9 mouse cellular contexts compared by ENCODE assay signal in the genomic region with DNA sequence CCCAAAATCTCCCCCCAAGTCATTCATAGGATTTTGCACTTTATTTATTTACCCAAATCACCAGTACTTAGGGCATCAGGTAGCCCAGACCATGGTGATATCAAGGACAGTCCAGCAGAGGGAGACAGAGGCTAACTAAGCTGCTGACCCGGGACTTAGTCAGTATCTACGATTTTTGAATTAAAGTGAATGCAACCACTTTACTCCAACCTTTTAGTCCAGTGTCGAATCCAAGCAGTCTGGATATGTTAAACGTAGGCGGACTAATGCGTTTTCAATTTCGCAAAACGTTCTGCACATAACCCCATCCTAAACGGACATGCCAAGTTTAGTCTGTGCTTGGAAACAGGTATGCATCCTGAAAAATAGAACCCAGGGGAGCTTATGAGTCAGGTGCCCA. TPM values are rescaled to one million over a fixed set of nuclear protein-coding genes. Genes with fewer than 3 reads are reported as not detected.
DNase-seq lines count a peak whose midpoint lies in the region; ATAC-seq and TF ChIP-seq lines count a peak whose summit lies in the region.
"Had no signal": no experiment of that assay in that cellular context is flagged by ENCODE, and none has a peak within 500 bp of the region (broad histone marks: within the 10 kb centered on the region; RNA-seq: fewer than 3 reads in every experiment).

No protein-coding gene starts in this region.

- H3K27me3 ChIP-seq in C2C12 (ENCODE audit: control insufficient read depth, insufficient read depth, insufficient read length) = peaks cover 46% of the 10 kb centered on the region
- peaks cover 19% of the 10 kb centered on the region for H3K27me3 ChIP-seq in intestine, embryonic 15.5 days (replicated peaks)
- H3K27me3 ChIP-seq in midbrain, embryonic 15.5 days (replicated peaks) = peaks cover 11% of the 10 kb centered on the region

- H3K4me2 ChIP-seq in intestine, embryonic 15.5 days (replicated peaks) = peak overlapping the region; percentile 94
- H3K4me2 ChIP-seq in midbrain, embryonic 15.5 days = peak overlapping the region; percentile 95

- peak; percentile 33 for TF ChIP-seq CTCF in C2C12 (IDR thresholded peaks at IDR 0.05; ENCODE audit: control insufficient read depth, insufficient read depth, insufficient read length)

- H3K4me3 ChIP-seq in C2C12 (ENCODE audit: insufficient read depth, poor library complexity, severe bottlenecking) = no peak overlapping the region
- no peak overlapping the region for H3K4me3 ChIP-seq in intestine, embryonic 15.5 days (replicated peaks)
- H3K4me3 ChIP-seq in midbrain, embryonic 15.5 days = peak overlapping the region; percentile 86
- H3K4me3 ChIP-seq: erythroblast, embryonic 14.5 days had no signal

- peak; percentile 50 to 62 for DNase-seq in adrenal gland, adult 18-20 months (ENCODE audit: low spot score in 2 of 2)
- peak; percentile 87 for DNase-seq in embryo, embryonic 10.5 days (ENCODE audit: low spot score)
- peak; percentile 44 to 47 for DNase-seq in left cerebral cortex, postnatal 36 days (ENCODE audit: low spot score in 2 of 2)
- DNase-seq in urinary bladder, postnatal 25 days (ENCODE audit: low spot score) = peak; percentile 39

- H3K4me1 ChIP-seq in intestine, embryonic 15.5 days (replicated peaks) = 0 out of 2 replicates have a peak, but pooled peaks cover 7% of the 10 kb centered on the region
- H3K4me1 ChIP-seq in midbrain, embryonic 15.5 days = peaks cover 19% of the 10 kb centered on the region

- H3K36me3 ChIP-seq in C2C12 (ENCODE audit: control insufficient read depth, insufficient read depth) = no peaks in the 10 kb centered on the region
- no peaks in the 10 kb centered on the region for H3K36me3 ChIP-seq in intestine, embryonic 15.5 days
- no peaks in the 10 kb centered on the region for H3K36me3 ChIP-seq in midbrain, embryonic 15.5 days (replicated peaks)

- H3K27ac ChIP-seq in intestine, embryonic 15.5 days = no peak overlapping the region
- no peak overlapping the region for H3K27ac ChIP-seq in midbrain, embryonic 15.5 days

- no peaks in the 10 kb centered on the region for H3K79me3 ChIP-seq in C2C12 (ENCODE audit: low read depth)

- no peak overlapping the region for H3K9ac ChIP-seq in intestine, embryonic 15.5 days
- H3K9ac ChIP-seq in midbrain, embryonic 15.5 days = no peak overlapping the region

- WGBS in intestine, embryonic 15.5 days = 3% methylated on average over 9 of the region's 9 CpGs
- 6% methylated on average over 9 of the region's 9 CpGs for WGBS in midbrain, embryonic 15.5 days

- no peak overlapping the region for H3ac ChIP-seq in C2C12 (ENCODE audit: control insufficient read depth, insufficient read length, low read depth)

- peak; percentile 50; the same call in 1 of the 2 replicates for ATAC-seq in granulocyte monocyte progenitor cell, adult 5-6 weeks (replicated peaks; ENCODE audit: poor library complexity, severe bottlenecking)
- ATAC-seq in intestine, embryonic 15.5 days = 0 out of 2 replicates have a peak, but pooled peaks have one; percentile 34
- ATAC-seq in midbrain, embryonic 15.5 days (replicated peaks) = no peak; the same call in 1 of the 2 replicates

- H3K9me3 ChIP-seq in intestine, embryonic 15.5 days = no peaks in the 10 kb centered on the region
- H3K9me3 ChIP-seq in midbrain, embryonic 15.5 days = no peaks in the 10 kb centered on the region

- no peaks in the 10 kb centered on the region for H3K79me2 ChIP-seq in C2C12 (ENCODE audit: control insufficient read depth, insufficient read depth)

- intact Hi-C loops in left cerebral cortex, postnatal 36 days (cut with DNase I) = loop anchor here (5.0 kb wide), 1 partner anchor 44 kb away; no protein-coding TSS in a partner anchor

TF ChIP-seq in C2C12, 6 proteins besides CTCF, POLR2A, EP300 and RAD21:
- TF ChIP-seq FOSL1 (IDR thresholded peaks at IDR 0.05; ENCODE audit: insufficient read depth, low read length, poor library complexity, severe bottlenecking) (no peak), MYOD1 (IDR thresholded peaks at IDR 0.05; ENCODE audit: control insufficient read depth, insufficient read length, low read depth) (no peak), USF1 (IDR thresholded peaks at IDR 0.05; ENCODE audit: low read depth) (no peak), CEBPB (IDR thresholded peaks at IDR 0.05; ENCODE audit: low read depth) (no peak), MAX (IDR thresholded peaks at IDR 0.05) (no peak), MYOG (IDR thresholded peaks at IDR 0.05; ENCODE audit: control insufficient read depth, extremely low read depth, insufficient read length) (no peak)

RNA-seq across cellular contexts. Expression of gene C2cd4b, which starts 0.6 kb away (rescaled TPM):
- polyA plus RNA-seq in C2C12 (2012; fragmentation: generic; extraction: Trizol) = not detected
- total RNA-seq in adrenal gland, adult 18-20 months (2021) = 1 to 10 TPM; 1.5 to 1.7 TPM
- not detected in 2 replicates for total RNA-seq in granulocyte monocyte progenitor cell, adult 5-6 weeks (2014; fragmentation: Nextera tagmentation)
- not detected in 2 replicates for total RNA-seq in granulocyte monocyte progenitor cell, adult 5-6 weeks (2017)
- polyA plus RNA-seq in intestine, embryonic 15.5 days (2015; fragmentation: Nextera tagmentation; extraction: Ambion mirVana) = 1.1 and 1.3 TPM in 2 replicates
- total RNA-seq in left cerebral cortex, postnatal 36 days (2021) = 1 to 10 TPM; 2.3 to 4.0 TPM
- 0.31 and 1.4 TPM in 2 replicates for polyA plus RNA-seq in midbrain, embryonic 15.5 days (2015; fragmentation: Nextera tagmentation; extraction: Ambion mirVana)
- polyA plus RNA-seq: erythroblast, embryonic 14.5 days had no signal
